Mouse (Mus musculus) embryo, embryonic 11.5 days (tissue): ENCODE results near the gene Lnx2.
A peak's percentile ranks its signal among the peaks of the same experiment; 100 is the strongest.

Experiments
- DNase-seq: peaks from one replicate; pipeline ENCODE4 v3.0.0-alpha.2; 2012; ENCODE audit warnings: low read depth, low spot score

The Lnx2 gene

GRCm38 (mm10) chr5:147052309-147052558 lies 24.2 kb downstream of the Lnx2 start:
- DNase-seq, result no peak

- DNase-seq, result no peak
These were observed 24.7 kb downstream of the Lnx2 start for GRCm38 (mm10) chr5:147051500-147052308.

- DNase-seq, result no peak
These were observed 25.4 kb downstream of the Lnx2 start for GRCm38 (mm10) chr5:147050816-147051499.

- no peak for DNase-seq
These were observed 26.7 kb downstream of the Lnx2 start for GRCm38 (mm10) chr5:147049544-147050209.

GRCm38 (mm10) chr5:147045929-147046328 lies 30.5 kb downstream of the Lnx2 start:
- DNase-seq, result no peak

- DNase-seq, result no peak
These were observed 31.1 kb downstream of the Lnx2 start for GRCm38 (mm10) chr5:147045311-147045710.

GRCm38 (mm10) chr5:147043240-147043844 lies 33.0 kb downstream of the Lnx2 start:
- DNase-seq, result no peak

- peak; percentile 13 for DNase-seq
These were observed 34.1 kb downstream of the Lnx2 start for GRCm38 (mm10) chr5:147041965-147042937.

- DNase-seq, result no peak
These were observed 37.0 kb downstream of the Lnx2 start for GRCm38 (mm10) chr5:147039394-147039793.

- no peak for DNase-seq
These were observed 38.8 kb downstream of the Lnx2 start for GRCm38 (mm10) chr5:147037601-147038000.

- no peak for DNase-seq
These were observed 39.7 kb downstream of the Lnx2 start for GRCm38 (mm10) chr5:147036661-147037060.

- DNase-seq, result no peak
These were observed 40.4 kb downstream of the Lnx2 start for GRCm38 (mm10) chr5:147036028-147036427.

GRCm38 (mm10) chr5:147035301-147035700 lies 41.1 kb downstream of the Lnx2 start:
- DNase-seq, result no peak

- DNase-seq, result no peak
These were observed 42.1 kb downstream of the Lnx2 start for GRCm38 (mm10) chr5:147034283-147034682.

GRCm38 (mm10) chr5:147033155-147033554 lies 43.2 kb downstream of the Lnx2 start:
- no peak for DNase-seq

GRCm38 (mm10) chr5:147031281-147031680 lies 45.1 kb downstream of the Lnx2 start:
- no peak for DNase-seq

GRCm38 (mm10) chr5:147024331-147025034 lies 51.9 kb downstream of the Lnx2 start:
- no peak for DNase-seq

- no peak for DNase-seq
These were observed 53.0 kb downstream of the Lnx2 start for GRCm38 (mm10) chr5:147023245-147023970.

- DNase-seq, result no peak
These were observed 54.7 kb downstream of the Lnx2 start for GRCm38 (mm10) chr5:147021546-147022265.
